Mouse (Mus musculus): Measurements from ENCODE around the gene Sbno2.

The Sbno2 gene

DNA sequence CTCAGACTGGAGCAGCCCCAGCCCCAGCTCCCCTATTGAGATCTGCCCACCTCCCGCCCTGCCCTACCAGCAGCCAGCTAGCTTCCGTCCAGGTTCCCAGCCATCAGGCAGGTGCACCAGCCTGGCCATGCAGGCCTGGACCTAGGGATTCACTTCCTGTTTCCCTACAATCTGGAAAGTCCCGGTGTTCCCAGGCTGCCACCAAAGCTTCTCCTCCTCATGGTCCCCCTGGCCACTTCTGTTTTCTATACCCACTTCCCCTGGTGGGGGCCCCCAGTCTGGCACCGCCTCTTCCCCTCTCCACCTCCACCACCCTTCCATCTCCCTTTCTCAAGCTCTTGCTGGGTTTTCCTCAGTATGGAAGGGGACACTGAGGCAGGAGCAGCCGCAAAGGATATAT is at the start of gene Sbno2:
TSS of gene Sbno2 (minus strand) at position 112 of the 400 bp plus-strand sequence.
- no peak for DNase-seq (ENCODE audit: low spot score)

DNA sequence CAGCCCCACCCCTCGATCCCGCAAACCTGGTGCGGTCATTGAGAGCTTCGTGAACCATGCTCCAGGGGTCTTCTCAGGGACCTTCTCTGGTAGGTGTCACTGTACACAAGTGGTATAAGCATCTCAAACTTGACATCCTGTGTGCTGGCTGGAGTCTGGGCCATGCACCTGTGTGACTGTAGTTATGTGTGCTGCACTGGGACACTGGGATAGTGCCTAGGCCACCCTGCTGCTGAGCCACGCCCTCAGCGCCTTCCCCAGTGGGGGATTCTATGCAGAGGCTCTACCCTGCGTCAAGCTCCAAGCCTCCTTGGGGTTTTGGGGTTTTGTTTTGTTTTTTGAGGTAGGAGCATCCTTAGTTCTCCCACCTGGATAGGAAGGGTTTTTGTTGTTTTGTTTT is 49.0 kb upstream of the Sbno2 start:
- no peak for DNase-seq (ENCODE audit: low spot score)

DNA sequence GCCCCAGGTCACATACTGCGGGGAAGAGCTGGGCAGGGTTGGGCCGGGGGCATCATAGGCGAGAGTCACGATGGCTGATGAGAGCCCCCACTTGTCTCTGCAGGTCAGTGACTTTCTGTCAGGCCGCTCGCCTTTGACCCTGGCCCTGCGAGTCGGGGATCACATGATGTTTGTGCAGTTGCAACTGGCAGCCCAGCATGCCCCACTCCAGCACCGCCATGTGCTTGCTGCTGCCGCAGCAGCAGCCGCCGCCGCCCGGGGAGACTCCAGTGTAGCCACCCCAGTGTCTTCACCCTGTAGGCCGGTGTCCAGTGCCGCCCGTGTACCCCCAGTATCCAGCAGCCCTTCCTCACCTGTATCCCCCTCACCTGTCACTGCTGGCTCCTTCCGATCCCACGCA is 48.3 kb upstream of the Sbno2 start:
- no peak for DNase-seq (ENCODE audit: low spot score)

DNA sequence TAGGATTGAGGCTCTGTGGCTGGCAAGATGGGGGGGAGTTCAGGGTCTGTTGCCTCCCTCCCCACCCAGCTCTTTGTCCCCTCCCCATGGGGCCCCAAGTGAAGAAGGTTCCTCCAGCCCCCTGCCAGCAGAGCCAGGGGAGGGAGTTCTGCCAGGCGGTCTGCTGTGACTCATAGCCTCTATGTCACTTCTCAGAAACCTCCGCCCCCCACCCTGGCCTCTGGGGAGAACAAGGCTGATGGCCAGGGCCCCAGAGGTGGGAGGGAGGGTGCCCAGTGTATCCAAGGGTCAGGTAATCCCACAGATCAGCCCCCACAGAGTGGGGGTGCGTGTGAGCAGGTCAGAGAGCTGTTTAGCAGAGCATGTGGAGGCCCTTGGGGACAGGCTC is 47.5 kb upstream of the Sbno2 start:
- no peak for DNase-seq (ENCODE audit: low spot score)

DNA sequence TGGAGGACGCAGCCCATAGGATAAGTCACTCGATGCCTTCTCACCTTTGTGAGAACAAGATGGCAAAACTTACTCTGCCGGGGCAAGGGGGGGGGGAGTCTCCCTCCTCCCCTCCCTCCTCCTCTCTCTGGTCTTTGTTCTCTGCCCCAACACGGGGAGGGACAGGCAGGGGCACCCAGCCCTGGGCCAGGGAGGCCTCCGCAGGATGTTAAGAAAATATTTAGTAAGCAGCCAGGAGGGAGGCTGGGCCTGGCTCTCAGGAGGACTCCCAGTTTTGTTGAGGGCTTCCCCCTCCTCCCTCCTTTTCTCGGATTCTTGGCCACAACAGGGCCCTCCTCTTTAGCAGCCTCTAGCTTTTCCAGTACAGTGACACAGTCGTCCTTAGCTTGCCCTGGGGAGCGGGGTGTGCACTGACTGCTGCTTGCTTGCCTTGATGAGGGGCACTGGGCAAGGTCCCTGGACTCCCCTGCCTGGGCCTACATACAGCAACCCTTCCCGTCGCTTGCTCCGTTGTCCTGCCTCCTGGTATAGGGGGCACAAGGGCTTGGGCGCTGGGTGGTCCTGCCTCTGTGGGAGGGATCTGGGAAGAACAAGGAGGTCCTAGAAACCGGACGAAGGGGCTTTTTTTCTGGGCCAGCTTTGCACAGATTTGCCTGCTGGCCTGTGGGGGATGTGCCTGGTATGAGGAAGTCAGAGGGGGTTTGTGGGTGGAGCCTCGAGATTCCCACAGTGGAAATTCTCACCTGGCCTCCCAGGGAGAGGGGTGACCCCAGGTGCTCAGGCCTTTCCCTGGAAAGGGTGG is 46.9 kb upstream of the Sbno2 start:
- no peak for DNase-seq (ENCODE audit: low spot score)

DNA sequence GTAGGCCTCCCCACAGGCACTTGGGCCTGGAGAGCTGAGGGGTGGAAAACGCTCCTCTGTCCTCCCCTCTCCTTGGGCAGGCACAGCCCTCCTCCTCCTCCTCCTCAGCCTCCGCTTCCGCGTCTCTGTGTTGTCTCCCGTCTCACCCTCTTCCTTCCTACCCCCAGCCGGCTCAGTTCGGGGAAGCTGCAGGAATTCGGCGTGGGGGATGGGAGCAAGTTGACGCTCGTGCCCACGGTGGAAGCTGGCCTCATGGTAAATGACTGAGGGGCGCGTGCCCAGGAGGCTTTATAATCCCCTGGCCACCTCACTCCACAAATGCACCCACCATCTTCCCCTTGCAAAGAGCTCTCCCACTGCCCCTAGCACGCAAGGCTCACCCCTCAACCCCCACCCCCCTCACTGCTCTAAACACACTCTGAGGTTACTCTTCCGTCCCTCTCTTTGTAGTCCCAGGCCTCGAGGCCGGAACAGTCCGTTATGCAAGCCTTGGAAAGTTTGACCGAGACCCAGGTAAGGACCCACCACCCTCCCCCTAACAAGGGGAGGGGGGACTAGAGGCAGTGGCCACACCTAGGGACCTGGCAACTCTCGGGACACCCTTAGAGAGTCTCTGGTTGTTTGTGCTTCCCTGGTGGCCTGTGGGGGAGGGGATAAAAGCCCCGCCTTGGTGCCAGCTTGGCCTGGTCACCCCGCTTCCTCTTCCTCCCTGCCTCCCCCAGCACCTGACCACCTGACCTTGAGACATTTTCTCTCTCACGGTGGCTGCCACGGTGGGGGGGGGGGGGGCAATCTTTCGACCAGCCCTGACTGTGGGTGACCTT is 46.1 kb upstream of the Sbno2 start:
- DNase-seq (ENCODE audit: low spot score) = no peak

DNA sequence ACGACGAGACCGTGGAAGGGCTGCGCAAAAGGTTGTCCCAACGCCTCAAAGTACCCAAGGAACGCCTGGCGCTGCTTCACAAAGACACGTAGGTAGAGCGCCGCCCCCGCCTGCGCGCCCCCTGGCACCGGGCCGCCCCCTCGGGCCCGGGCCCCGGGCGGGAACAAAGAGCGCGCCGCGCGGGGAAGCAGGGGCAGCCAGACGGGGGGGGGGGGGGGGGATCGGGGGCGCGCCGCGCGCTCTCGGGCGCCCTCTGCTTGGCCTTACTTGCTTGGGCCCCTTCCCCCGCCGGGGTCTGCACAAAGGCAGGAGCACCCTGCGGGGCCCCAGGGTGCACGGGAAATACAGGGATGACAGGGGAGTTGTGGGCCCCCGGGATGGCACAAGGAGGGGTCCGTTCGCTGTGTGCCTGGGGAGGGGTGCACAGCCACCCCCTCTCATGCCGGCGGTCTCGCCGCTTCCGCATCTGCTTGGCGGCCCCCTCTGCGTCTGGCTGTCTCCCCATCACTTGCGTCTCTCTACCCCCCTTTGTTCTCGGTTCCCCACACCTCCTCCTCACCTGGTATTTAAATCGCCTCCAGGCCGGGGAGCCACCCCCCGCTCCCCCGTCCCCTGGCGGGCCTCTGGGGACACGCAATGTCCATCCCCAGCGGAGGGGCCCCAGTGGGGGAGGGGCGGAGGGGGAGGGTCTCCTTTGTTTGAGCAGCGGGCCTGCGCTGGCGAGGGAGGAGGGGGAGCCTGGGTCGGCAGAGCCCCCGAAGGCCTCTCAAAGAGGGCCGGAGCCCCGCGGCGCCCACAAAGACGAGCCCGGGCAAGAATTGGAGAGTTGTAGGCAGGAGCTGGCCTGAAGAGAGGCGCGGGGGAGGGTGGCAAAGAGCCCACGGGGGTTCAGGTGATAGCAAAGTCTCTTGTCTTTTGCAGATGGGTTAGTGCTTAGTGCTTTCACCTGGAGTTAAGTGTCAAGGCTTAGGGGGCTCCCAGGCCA is 45.1 kb upstream of the Sbno2 start:
- DNase-seq (ENCODE audit: low spot score) = no peak

DNA sequence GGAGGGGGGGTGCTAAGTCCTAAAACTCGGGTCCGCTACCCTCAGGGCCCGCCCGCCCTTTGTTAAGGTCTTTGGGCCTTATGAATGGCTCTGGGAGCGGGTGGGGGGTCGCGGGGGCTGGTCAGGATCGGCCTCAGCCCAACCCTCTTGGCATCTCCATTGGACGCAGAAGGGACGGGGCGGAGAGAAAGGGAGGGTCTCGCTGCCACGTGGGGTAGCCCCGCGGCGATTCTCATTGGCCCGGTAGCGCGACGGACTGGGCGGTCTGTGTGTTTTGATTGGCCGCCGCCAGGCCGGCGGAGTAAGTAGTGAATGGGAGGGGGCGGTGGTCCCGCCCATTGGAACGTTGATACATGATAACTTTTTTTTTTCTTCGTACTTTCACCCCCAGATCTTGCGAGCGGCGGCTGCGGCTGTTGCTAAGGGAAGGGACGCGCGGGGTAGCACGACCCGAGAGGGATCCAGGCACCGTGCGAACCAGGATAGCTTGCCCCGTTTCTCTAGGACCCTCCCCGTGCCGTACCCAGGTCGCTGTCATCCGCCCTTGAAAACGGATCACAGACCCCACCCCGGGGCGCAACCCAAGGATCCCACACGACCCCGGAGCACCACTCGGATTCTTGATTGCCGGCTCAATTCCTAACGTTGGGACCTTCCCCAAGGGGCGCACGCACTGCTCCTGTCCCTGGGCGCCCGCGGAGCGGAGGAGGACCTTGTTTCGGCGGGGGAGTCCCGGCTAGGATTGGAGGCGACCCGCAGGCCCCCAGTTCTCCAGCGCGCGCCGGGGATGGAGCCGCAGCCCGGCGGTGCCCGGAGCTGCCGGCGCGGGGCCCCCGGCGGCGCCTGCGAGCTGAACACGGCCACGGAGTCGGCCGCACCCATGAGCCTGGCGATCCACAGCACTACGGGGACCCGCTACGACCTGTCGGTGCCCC is 44.2 kb upstream of the Sbno2 start:
- peak; percentile 92 for DNase-seq (ENCODE audit: low spot score)

DNA sequence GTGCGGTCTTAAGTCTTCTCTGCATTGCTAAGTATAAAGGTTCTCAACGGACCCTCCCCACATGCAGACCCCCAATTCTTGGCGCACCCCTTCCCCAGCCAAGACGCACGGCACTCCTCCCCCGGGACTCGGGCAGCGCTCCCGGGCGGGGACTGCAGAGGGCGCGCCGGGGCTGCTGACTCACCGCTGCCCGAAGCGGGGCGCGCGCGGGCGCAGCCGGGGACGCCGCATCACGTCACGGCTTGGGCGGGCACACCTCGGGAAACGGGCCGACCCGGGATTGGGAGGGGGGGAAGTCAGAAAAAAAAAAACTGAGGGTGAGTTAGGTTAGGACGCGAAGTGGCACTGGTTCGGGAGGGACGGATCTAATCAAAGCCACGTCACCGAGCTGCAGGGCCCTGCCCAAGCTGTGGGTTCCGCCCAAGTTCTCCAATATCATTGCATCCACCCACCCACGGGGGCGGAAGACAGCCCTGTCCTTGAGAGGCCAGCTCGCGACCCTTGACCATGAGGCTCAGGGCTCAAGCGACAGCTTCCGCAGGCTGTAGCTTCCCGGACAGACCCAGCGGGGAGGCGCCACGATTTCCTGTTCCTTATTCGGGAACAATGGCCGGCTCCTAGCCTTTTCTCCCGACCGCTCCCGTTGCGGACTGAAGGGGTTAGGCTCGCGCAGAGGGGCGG is 43.4 kb upstream of the Sbno2 start:
- DNase-seq (ENCODE audit: low spot score) = peak; percentile 77

DNA sequence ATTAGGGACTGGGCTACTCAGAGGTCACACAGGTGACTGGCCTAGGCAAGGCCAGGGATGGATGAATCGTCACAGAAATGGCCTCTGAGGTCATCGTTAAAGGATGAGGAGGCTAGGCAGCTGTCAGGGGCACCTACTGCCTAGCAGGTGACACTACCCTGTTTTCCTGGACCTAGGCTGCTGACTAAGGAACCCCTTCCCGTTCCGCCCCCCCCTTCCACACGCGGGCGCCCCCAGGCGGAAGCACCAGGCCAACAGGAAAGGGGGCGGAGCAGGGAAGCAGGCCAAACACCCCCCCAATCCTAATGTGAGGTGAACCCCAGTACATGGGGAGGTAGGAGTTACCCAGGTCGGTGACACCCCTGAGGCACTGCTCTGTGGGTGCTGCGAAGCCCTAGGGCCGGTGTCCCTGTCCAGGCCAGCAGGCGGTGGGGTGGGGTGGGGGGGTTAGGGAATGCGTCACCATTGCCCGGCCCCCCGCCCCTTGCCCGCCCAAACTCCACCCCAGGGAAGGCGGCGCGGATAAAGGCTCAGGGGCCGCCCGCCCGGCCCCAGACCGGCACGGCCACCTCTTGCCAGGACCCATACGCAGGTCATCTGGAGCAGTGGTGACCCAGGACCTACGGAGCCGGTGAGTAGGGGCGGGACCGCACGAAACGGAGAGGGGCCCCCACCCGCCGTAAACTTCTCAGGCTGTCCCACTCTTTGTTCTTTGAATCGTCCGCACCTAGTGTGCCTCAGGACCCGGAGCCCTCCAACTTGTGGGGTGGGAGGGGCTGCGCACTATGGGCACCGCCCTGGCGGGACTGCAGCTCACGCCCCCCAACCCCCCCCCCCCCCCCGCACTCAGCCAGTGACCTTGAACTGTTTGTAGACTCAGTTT is 42.6 kb upstream of the Sbno2 start, which contains the start of gene Midn:
TSS of gene Midn (plus strand) at position 554 of the 883 bp plus-strand sequence.
- DNase-seq (ENCODE audit: low spot score) = no peak

DNA sequence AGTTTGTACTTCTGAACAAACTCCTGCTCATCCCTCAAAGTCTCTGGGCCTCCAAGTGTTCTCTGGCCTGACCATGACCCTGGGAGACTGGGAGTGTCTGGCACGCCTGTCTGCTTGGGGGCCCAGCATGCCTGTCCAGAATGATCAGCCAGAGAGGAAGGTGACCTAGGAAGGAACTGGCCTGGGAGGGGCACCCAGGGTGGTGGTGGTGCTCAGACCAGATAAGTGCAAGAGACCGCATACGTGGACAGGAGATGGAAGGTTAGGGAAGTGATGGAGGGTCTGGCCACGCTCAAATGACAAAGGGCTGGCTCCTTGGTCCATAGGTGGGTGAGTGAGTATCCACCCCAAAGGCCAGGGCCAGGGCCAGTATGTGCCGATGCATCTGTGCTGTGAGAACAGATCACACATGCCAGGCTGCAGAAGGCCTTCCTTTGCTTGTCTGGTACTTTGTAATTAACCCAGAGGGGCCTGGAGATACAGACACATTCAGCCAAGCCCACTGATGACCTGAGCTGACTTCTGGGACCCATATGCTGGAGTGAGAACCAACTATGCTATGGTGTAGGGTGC is 41.9 kb upstream of the Sbno2 start:
- no peak for DNase-seq (ENCODE audit: low spot score)

DNA sequence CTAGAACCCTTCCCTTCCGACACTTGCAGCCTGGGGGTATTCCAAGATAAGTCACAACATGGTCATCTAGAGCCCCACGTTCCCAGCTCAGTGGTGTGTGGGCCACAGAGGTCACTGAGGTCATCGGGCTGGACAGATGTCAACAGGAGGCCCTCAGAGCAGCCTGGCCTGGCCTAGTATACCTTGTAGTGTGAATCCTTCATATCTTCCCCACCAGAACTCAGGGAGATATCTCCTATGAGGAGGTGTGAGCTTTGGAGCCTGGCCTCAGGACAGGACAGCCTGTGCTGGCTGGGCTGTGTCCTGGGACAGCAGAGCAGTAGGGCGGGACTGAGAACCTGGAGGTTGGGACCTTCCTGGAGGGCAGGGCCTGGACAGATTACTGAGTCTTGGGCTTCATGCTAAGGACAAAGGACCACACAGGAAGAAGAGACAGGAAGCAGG is 41.2 kb upstream of the Sbno2 start:
- DNase-seq (ENCODE audit: low spot score) = no peak

DNA sequence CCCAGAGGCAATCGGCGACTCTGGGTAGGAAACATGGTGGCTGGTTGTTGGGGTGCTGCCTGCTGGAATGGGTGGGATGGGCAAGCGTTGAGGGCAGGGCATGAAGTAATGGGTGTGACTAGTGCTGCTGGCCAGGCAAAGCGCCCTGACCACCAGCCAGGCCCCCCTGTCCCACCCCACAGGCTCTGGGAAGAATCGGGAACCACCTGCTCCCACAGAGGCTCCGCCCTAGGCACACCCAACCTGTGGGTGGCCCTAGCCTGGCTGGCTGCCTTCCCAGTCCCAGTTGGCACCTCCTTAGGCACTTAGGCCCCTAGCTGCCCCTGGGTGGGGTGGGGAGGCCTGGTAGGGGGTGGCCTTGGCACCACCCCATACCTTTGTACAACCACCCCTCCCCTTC is 40.5 kb upstream of the Sbno2 start:
- DNase-seq (ENCODE audit: low spot score) = no peak

DNA sequence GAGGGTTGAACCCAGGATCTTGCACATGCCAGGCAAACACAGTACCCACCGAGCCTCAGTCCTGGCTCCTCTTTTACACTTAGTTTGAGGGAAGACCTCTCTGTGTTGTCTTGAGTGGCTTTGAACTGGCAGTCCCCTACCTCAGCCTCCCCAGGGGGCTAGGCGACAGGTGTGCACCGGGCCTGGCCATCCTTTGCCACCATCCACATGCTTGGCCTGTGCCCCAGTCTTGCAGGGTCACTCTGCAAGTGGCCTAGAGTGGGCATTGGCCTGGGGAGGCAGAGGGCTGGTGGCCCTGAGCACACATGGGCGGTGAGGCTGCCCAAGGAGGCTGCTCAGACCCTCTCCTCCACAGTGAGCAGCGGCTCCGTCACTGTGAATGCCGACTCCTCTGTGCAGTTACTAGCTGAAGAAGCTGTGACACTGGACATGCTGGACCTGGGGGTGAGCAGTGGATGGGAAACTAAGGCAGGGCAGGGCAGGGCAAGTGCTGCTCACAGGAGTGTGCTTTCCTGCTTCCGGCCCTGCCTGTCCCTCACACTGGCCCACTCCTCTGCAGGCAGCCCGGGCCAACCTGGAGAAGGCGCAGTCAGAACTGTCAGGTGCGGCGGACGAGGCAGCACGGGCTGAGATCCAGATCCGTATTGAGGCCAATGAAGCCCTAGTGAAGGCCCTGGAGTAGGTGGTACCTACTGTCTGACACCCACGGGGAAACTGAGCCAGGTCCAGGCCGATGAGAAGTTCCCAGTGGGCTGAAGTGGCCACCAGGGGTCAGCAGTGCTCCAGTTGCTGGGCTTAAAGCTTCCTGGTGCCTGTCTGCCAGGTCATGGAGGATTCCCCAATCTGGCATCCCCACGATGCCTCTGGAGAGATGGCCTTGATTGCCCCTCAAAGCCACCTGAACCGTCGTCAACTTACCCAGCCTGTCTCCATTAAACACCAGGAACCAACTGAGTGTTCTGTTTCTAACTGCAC is 39.8 kb upstream of the Sbno2 start:
- no peak for DNase-seq (ENCODE audit: low spot score)

DNA sequence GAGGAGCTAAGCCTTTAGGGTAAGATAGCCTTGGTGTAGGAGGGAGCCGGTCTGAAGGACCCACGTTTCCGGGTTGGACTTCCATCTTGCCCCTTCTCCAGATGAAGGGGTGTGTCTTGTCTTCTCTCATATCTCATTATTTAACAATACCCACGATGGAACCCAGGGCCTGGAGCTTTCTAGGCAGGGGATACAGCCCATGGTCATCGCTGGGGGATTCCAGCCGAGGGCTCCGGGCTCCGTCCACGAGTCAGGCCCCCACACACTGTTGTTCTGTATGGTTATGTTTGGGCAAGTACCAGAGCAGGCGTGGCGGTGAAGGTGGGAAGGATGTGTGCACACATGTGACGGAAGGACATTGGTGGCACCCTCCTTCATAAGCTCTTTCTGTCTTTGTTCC is 38.8 kb upstream of the Sbno2 start:
- no peak for DNase-seq (ENCODE audit: low spot score)

DNA sequence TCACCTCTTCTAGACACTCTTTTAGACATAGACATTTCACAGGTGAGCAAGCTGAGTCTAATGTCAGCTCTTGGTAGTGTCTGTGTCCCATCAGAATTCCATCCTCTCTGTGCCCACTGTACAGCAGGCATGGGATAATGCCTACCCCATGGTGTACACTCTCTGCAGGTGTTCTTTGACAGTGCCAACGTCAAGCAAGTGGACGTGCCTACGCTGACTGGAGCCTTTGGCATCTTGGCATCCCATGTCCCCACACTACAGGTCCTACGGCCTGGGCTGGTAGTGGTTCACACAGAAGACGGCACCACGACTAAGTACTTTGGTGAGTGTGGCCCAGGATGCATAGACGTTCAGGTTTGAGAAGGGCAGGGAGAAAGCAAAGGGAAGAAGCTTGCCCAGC is 38.3 kb upstream of the Sbno2 start:
- no peak for DNase-seq (ENCODE audit: low spot score)

DNA sequence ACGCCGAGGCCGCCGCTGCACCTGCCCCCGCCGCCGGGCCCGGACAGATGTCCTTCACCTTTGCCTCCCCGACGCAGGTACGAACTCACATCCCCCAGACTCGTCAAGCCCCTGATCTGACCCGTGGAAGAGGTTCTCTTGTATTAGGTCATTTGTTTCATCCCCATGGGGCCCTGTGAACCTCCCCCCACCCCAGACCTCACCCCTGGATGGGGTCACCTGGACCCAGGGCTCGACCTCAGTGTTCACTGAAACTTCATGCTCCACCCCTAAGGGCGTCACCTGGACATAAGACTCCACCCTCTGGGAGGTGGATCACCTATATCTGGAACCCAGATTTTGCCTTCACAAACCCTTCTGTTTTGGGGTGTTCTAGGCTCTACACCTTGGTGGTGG is 37.2 kb upstream of the Sbno2 start:
- DNase-seq (ENCODE audit: low spot score) = no peak

Measured in urinary bladder, postnatal 10 days (tissue).